Mouse (Mus musculus): ENCODE measurements at regions not wholly inside any gene's neighbourhood (a gene's known extent, or its start where the extent isn't known, plus 50 kb on each side); places are given as distances from the start of the nearest gene placed in this dataset.

- ATAC-seq (ENCODE audit: low TSS enrichment), result no peak
Measured at GRCm38 (mm10) chr13:7306995-7307394, 658.4 kb upstream of the Pfkp start.

GRCm38 (mm10) chr13:7307396-7307795 is 658.8 kb upstream of the Pfkp start:
- ATAC-seq (ENCODE audit: low TSS enrichment), result no peak

- no peak for ATAC-seq (ENCODE audit: low TSS enrichment)
Measured at GRCm38 (mm10) chr13:7313474-7313873, 664.9 kb upstream of the Pfkp start.

- ATAC-seq (ENCODE audit: low TSS enrichment), result no peak
Measured at GRCm38 (mm10) chr13:7330151-7330550, 681.6 kb upstream of the Pfkp start.

- no peak for ATAC-seq (ENCODE audit: low TSS enrichment)
Measured at GRCm38 (mm10) chr13:7345760-7346159, 697.2 kb upstream of the Pfkp start.

- no peak for ATAC-seq (ENCODE audit: low TSS enrichment)
Measured at GRCm38 (mm10) chr13:7348431-7348830, 699.9 kb upstream of the Pfkp start.

- 0 out of 2 replicates have a peak, but pooled peaks have one; percentile 44 for ATAC-seq (ENCODE audit: low TSS enrichment)
Measured at GRCm38 (mm10) chr13:7353011-7353410, 704.4 kb upstream of the Pfkp start.

GRCm38 (mm10) chr13:7357071-7357470 is 708.5 kb upstream of the Pfkp start:
- no peak for ATAC-seq (ENCODE audit: low TSS enrichment)

GRCm38 (mm10) chr13:7373559-7373958 is 725.0 kb upstream of the Pfkp start:
- no peak for ATAC-seq (ENCODE audit: low TSS enrichment)

- no peak for ATAC-seq (ENCODE audit: low TSS enrichment)
Measured at GRCm38 (mm10) chr13:7374993-7375627, 726.5 kb upstream of the Pfkp start.

- no peak for ATAC-seq (ENCODE audit: low TSS enrichment)
Measured at GRCm38 (mm10) chr13:7414342-7415287, 766.0 kb upstream of the Pfkp start.

- ATAC-seq (ENCODE audit: low TSS enrichment), result no peak
Measured at GRCm38 (mm10) chr13:7427750-7428149, 774.9 kb upstream of the Adarb2 start.

- ATAC-seq (ENCODE audit: low TSS enrichment), result no peak
Measured at GRCm38 (mm10) chr13:7429271-7429670, 773.4 kb upstream of the Adarb2 start.

- ATAC-seq (ENCODE audit: low TSS enrichment), result no peak
Measured at GRCm38 (mm10) chr13:7451434-7452002, 751.1 kb upstream of the Adarb2 start.

- no peak for ATAC-seq (ENCODE audit: low TSS enrichment)
Measured at GRCm38 (mm10) chr13:7475661-7476060, 727.0 kb upstream of the Adarb2 start.

- no peak for ATAC-seq (ENCODE audit: low TSS enrichment)
Measured at GRCm38 (mm10) chr13:7518090-7518489, 684.6 kb upstream of the Adarb2 start.

GRCm38 (mm10) chr13:7524436-7524835 is 678.2 kb upstream of the Adarb2 start:
- no peak for ATAC-seq (ENCODE audit: low TSS enrichment)

- ATAC-seq (ENCODE audit: low TSS enrichment), result no peak
Measured at GRCm38 (mm10) chr13:7538856-7539255, 663.8 kb upstream of the Adarb2 start.

GRCm38 (mm10) chr13:7584022-7584421 is 618.6 kb upstream of the Adarb2 start:
- no peak for ATAC-seq (ENCODE audit: low TSS enrichment)

Data from frontal cortex, adult (tissue).